9 mouse cellular contexts compared by ENCODE assay signal in genomic region chr7:125420190-125420589, GRCm38 (mm10). TPM values are rescaled to one million over a fixed set of nuclear protein-coding genes. Genes with fewer than 3 reads are reported as not detected.
DNase-seq lines count a peak whose midpoint lies in the region; ATAC-seq lines count a peak whose summit lies in the region.
"Had no signal": no experiment of that assay in that cellular context is flagged by ENCODE, and none has a peak within 500 bp of the region (broad histone marks: within the 10 kb centered on the region; RNA-seq: fewer than 3 reads in every experiment).

No protein-coding gene starts in this region.

- H3K9me3 ChIP-seq in midbrain, embryonic 10.5 days (replicated peaks), result no peaks in the 10 kb centered on the region
- no peaks in the 10 kb centered on the region for H3K9me3 ChIP-seq in midbrain, embryonic 13.5 days
- H3K9me3 ChIP-seq: hindbrain, embryonic 15.5 days had no signal

- no peak overlapping the region for H3K27ac ChIP-seq in midbrain, embryonic 10.5 days (replicated peaks)
- no peak overlapping the region for H3K27ac ChIP-seq in midbrain, embryonic 13.5 days
- H3K27ac ChIP-seq: hindbrain, embryonic 15.5 days had no signal

- H3K4me1 ChIP-seq in midbrain, embryonic 10.5 days, result 0 out of 2 replicates have a peak, but pooled peaks cover 3% of the 10 kb centered on the region
- H3K4me1 ChIP-seq in midbrain, embryonic 13.5 days (replicated peaks), result no peaks in the 10 kb centered on the region
- H3K4me1 ChIP-seq: hindbrain, embryonic 15.5 days had no signal

- H3K4me2 ChIP-seq in midbrain, embryonic 13.5 days (replicated peaks), result no peak overlapping the region
- H3K4me2 ChIP-seq: hindbrain, embryonic 15.5 days had no signal

- intact Hi-C loops in heart, postnatal 36 days (cut with DNase I), result loop anchor here (1.0 to 2.0 kb wide), 2 partner anchors 161 to 220 kb away; no protein-coding TSS in a partner anchor

- no peak overlapping the region for H3K4me3 ChIP-seq in midbrain, embryonic 10.5 days
- no peak overlapping the region for H3K4me3 ChIP-seq in midbrain, embryonic 13.5 days (replicated peaks)
- H3K4me3 ChIP-seq: hindbrain, embryonic 15.5 days had no signal

- no peak for ATAC-seq in midbrain, embryonic 13.5 days

- 58% methylated on average over 2 of the region's 2 CpGs for WGBS in midbrain, embryonic 10.5 days
- 61% methylated on average over 2 of the region's 2 CpGs for WGBS in midbrain, embryonic 13.5 days

- H3K9ac ChIP-seq in midbrain, embryonic 13.5 days (replicated peaks), result no peak overlapping the region
- H3K9ac ChIP-seq: hindbrain, embryonic 15.5 days had no signal

- peak; percentile 43 for DNase-seq in embryo, embryonic 10.5 days (ENCODE audit: low spot score)
- DNase-seq in embryo, embryonic 10 days (ENCODE audit: low spot score), result no peak
- DNase-seq in midbrain, embryonic 10.5 days (ENCODE audit: low spot score), result peak; percentile 50
- DNase-seq in adrenal gland, postnatal 25 days, result peak; percentile 63
- DNase-seq in heart, postnatal 36 days, result peak; percentile 38 to 68
- peak; percentile 30 for DNase-seq in mesoderm, embryonic 11.5 days (ENCODE audit: low read depth, low spot score)
- peak; percentile 87 for DNase-seq in thymus, postnatal 14 days

- no peaks in the 10 kb centered on the region for H3K27me3 ChIP-seq in midbrain, embryonic 10.5 days (ENCODE audit: low read depth, poor library complexity, severe bottlenecking)
- H3K27me3 ChIP-seq in midbrain, embryonic 13.5 days, result no peaks in the 10 kb centered on the region
- H3K27me3 ChIP-seq: hindbrain, embryonic 15.5 days had no signal

- no peaks in the 10 kb centered on the region for H3K36me3 ChIP-seq in midbrain, embryonic 10.5 days
- H3K36me3 ChIP-seq in midbrain, embryonic 13.5 days, result no peaks in the 10 kb centered on the region
- H3K36me3 ChIP-seq: hindbrain, embryonic 15.5 days had no signal

RNA-seq across cellular contexts. Expression of gene Kdm8, which starts 24.3 kb away (rescaled TPM):
- polyA plus RNA-seq in midbrain, embryonic 10.5 days (2016; fragmentation: Nextera tagmentation; extraction: Ambion mirVana), result 14.8 and 15.5 TPM in 2 replicates
- 6.2 and 6.9 TPM in 2 replicates for polyA plus RNA-seq in midbrain, embryonic 13.5 days (2015; fragmentation: Nextera tagmentation; extraction: Ambion mirVana)
- 4.9 and 6.3 TPM in 2 replicates for total RNA-seq in adrenal gland, postnatal 25 days (2021)
- total RNA-seq in heart, postnatal 36 days (2021), result 1 to 10 TPM; 3.0 to 5.6 TPM
